Mouse (Mus musculus) forebrain, embryonic 14.5 days (tissue): Measurements from ENCODE around the gene 1500009C09Rik. TPM values are rescaled to one million over a fixed set of nuclear protein-coding genes. Genes with fewer than 3 reads are reported as not detected.
"Not testable (repeated sequence)": the region's sequence is repeated elsewhere in the genome, so short reads cannot be mapped to it uniquely, and the experiment has no call there.

ENCODE experiments used
- ATAC-seq: fragments of 200-750 bp; cut with Nextera tagmentation; 2 replicates; pipeline ENCODE4 v1.8.0; 2017; ENCODE audit warnings: mild to moderate bottlenecking, moderate library complexity
- DNase-seq: peaks from one replicate; pipeline ENCODE4 v3.0.0-alpha.2; 2015; ENCODE audit warnings: low spot score
- H3K27ac ChIP-seq: fragments of 300-500 bp; sonication (generic); 2 replicates; pipeline ENCODE4 v1.5.1; 2014; ENCODE audit warnings: low read depth, mild to moderate bottlenecking, control low read depth, low read length, moderate library complexity
- H3K27me3 ChIP-seq: fragments of 300-500 bp; sonication (generic); replicated peaks from 2 replicates; pipeline ENCODE4 v1.6.1; 2014; ENCODE audit warnings: low read length, control low read depth, mixed read lengths; ENCODE audit not compliant: control insufficient read depth, insufficient read depth
- H3K36me3 ChIP-seq: fragments of 300-500 bp; sonication (generic); 2 replicates; pipeline ENCODE4 v1.6.1; 2014; ENCODE audit warnings: low read length, control low read depth; ENCODE audit not compliant: control insufficient read depth, insufficient read depth
- H3K4me1 ChIP-seq: fragments of 300-500 bp; sonication (generic); 2 replicates; pipeline ENCODE4 v1.6.1; 2014; ENCODE audit warnings: antibody characterized with exemption, low read length, control low read depth; ENCODE audit not compliant: control insufficient read depth, insufficient read depth
- H3K4me2 ChIP-seq: fragments of 300-500 bp; sonication (generic); 2 replicates; pipeline ENCODE4 v1.6.1; 2014; ENCODE audit warnings: mild to moderate bottlenecking, control low read depth, low read length
- H3K4me3 ChIP-seq: fragments of 300-500 bp; sonication (generic); 2 replicates; pipeline ENCODE4 v1.5.1; 2014; ENCODE audit warnings: low read depth, low read length, control low read depth
- H3K9ac ChIP-seq: fragments of 300-500 bp; sonication (generic); 2 replicates; pipeline ENCODE4 v1.6.1; 2014; ENCODE audit warnings: mild to moderate bottlenecking, low read length, control low read depth, moderate library complexity
- H3K9me3 ChIP-seq: fragments of 300-500 bp; sonication (generic); replicated peaks from 2 replicates; pipeline ENCODE4 v1.6.1; 2016; ENCODE audit warnings: low read length, control low read depth, mixed read lengths; ENCODE audit not compliant: control insufficient read depth
- WGBS: fragments of 180-500 bp; shearing (Covaris S2); extraction: QIAGEN DNeasy Blood & Tissue Kit; methylation state at CpG from one replicate; pipeline ENCODE4 v1.1.7; 2014; 5-methylcytosine and 5-hydroxymethylcytosine counted together
- polyA plus RNA-seq: library from polyadenylated mRNA; unstranded; fragments of >200 nt; fragmentation: Nextera tagmentation; extraction: Ambion mirVana; gene quantifications from 2 replicates; pipeline ENCODE4 v1.2.1, GENCODE M21; 2014

1500009C09Rik gene
- polyA plus RNA-seq, 1 experiment from 2014 or later, result 13.2 TPM

DNA sequence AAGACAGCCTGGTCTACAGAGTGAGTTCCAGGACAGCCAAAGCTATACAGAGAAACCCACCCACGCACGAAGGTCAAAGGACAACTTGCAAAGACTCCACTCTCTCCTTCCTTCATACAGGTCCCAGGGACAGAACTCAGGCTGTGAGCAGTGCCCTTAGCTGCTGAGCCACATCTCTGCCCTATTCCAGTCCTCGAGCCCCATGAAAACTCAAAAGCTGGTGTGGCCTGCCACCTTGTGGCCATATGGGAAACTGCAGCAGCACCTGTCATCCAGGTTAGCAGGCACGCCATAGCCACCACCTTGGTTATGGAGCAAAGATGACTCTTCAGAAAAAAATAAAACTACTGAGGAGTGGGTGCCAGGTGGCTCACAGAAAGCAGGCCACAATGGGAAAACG lies 15.6 kb upstream of the 1500009C09Rik start:
- Histone ChIP-seq H3K4me1 (no peaks in the 10 kb centered on the region), H3K4me2 (no peak overlapping the region), H3K36me3 (peaks cover 9% of the 10 kb centered on the region), H3K27me3 (no peaks in the 10 kb centered on the region), H3K9ac (no peak overlapping the region), H3K4me3 (no peak overlapping the region), H3K27ac (no peak overlapping the region), H3K9me3 (no peaks in the 10 kb centered on the region)
- peak; percentile 85 for DNase-seq
- peak; percentile 87 for ATAC-seq
- WGBS, result 24% methylated on average over 5 of the region's 5 CpGs

GRCm38 (mm10) chr15:82243311-82243710 lies 8.9 kb upstream of the 1500009C09Rik start:
- 67% methylated on average over 3 of the region's 3 CpGs for WGBS
- peak overlapping the region; percentile 77 for H3K9ac ChIP-seq

DNA sequence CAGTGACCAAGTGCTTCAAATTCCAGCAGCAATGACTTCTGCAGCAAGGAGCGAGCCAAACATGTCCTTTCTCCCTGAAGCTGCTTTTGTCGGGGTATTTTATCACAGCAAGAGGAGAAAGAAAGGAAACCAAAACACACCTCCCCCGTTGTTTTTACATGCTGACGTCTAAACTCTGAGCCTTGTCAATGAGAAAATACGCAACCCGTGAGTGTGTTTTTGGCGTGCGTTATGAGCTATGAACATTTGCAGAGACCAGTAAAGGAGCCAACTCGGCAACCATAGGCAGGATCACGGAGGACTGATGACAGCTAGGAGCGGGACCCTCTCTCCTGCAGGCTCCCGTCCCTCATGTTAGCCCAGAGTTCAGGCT lies 8.5 kb upstream of the 1500009C09Rik start:
- ATAC-seq (no peak), DNase-seq (no peak)
- peak overlapping the region; percentile 63; the same call in 1 of the 2 replicates for H3K27ac ChIP-seq
- H3K36me3 ChIP-seq, result no peaks in the 10 kb centered on the region
- peak overlapping the region; percentile 67 for H3K4me3 ChIP-seq
- peak overlapping the region; percentile 92 for H3K4me2 ChIP-seq
- H3K9me3 ChIP-seq, result no peaks in the 10 kb centered on the region
- H3K4me1 ChIP-seq, result peaks cover 4% of the 10 kb centered on the region; the same call in 1 of the 2 replicates
- H3K9ac ChIP-seq, result peak overlapping the region; percentile 77
- 5% methylated on average over 12 of the region's 12 CpGs for WGBS
- no peaks in the 10 kb centered on the region for H3K27me3 ChIP-seq

More at GRCm38 (mm10) chr15:82243311-82243710, 8.9 kb upstream of the 1500009C09Rik start:
- Histone ChIP-seq H3K4me3 (peak overlapping the region; percentile 67), H3K36me3 (no peaks in the 10 kb centered on the region), H3K27ac (no peak overlapping the region), H3K9me3 (no peaks in the 10 kb centered on the region), H3K4me2 (peak overlapping the region; percentile 92), H3K4me1 (peaks cover 4% of the 10 kb centered on the region; the same call in 1 of the 2 replicates), H3K27me3 (no peaks in the 10 kb centered on the region)
- ATAC-seq (no peak), DNase-seq (no peak)

DNA sequence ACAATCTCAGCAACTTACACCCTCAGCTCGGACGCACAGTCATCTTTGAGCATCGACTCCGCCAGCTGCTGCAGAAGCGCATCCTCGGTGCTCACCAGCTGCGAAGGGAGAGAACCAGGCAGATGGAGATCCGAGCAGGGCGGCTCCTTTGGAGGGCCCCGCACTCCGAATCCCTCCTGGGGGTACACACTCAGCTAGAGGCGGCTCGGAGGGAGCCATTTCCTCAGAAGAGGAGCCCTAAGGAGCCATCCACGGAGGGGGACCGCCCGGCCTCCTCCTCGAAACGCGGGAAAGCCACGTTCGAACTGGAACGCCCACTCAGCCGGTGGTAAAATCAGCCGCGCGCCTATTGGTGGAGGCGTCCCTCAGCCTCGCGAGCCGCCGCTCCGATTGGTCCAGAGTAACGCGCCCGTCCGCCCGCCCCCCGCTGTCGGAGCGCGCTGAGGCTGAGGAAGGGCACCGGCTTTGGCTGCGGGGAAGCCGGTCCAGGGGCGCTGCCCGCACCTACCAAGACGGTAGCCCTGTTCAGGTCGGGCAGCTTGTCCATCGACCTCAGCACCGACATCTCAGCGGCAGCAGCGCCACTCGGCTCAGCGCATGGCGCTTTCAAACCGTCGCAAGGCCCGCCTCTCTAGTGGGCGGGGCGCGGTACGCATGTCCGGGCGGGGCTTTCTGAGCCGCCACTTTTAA lies 7.9 kb upstream of the 1500009C09Rik start, which contains the start of gene Cenpm:
Gene Cenpm, minus strand, starts transcription at position 634 of the 690 bp plus-strand sequence.
- peak; percentile 96 for DNase-seq
- peak within 1 kb of the TSS; percentile 67 for H3K4me3 ChIP-seq
- peak within 1 kb of the TSS; percentile 77 for H3K9ac ChIP-seq
- H3K4me2 ChIP-seq, result peak within 1 kb of the TSS; percentile 92
- H3K4me1 ChIP-seq, result peaks cover 4% of the 10 kb centered on the region; the same call in 1 of the 2 replicates
- H3K27me3 ChIP-seq, result no peaks in the 10 kb centered on the region
- WGBS, result under 1% methylated on average over 64 of the region's 65 CpGs
- no peaks in the 10 kb centered on the region for H3K9me3 ChIP-seq
- H3K36me3 ChIP-seq, result no peaks in the 10 kb centered on the region
- H3K27ac ChIP-seq, result peak within 1 kb of the TSS; percentile 83; the same call in 1 of the 2 replicates
- peak; percentile 99 for ATAC-seq

GRCm38 (mm10) chr15:82244805-82245161 lies 7.4 kb upstream of the 1500009C09Rik start:
- 20% methylated on average over 9 of the region's 9 CpGs for WGBS
- not testable (repeated sequence) for H3K9me3 ChIP-seq, H3K27me3 ChIP-seq, DNase-seq, H3K36me3 ChIP-seq, ATAC-seq, H3K4me1 ChIP-seq
- Histone ChIP-seq H3K4me3 (peak overlapping the region; percentile 67), H3K4me2 (peak overlapping the region; percentile 92), H3K9ac (peak overlapping the region; percentile 77), H3K27ac (peak overlapping the region; percentile 83; the same call in 1 of the 2 replicates)

GRCm38 (mm10) chr15:82247131-82247776 lies 4.9 kb upstream of the 1500009C09Rik start:
- H3K27me3 ChIP-seq, result no peaks in the 10 kb centered on the region
- no peak overlapping the region for H3K9ac ChIP-seq
- 87% methylated on average over 3 of the region's 3 CpGs for WGBS
- no peak overlapping the region for H3K27ac ChIP-seq
- H3K4me3 ChIP-seq, result no peak overlapping the region
- H3K4me1 ChIP-seq, result peaks cover 4% of the 10 kb centered on the region; the same call in 1 of the 2 replicates
- no peak for ATAC-seq
- no peak overlapping the region for H3K4me2 ChIP-seq
- no peaks in the 10 kb centered on the region for H3K9me3 ChIP-seq
- DNase-seq, result no peak
- no peaks in the 10 kb centered on the region for H3K36me3 ChIP-seq

- ATAC-seq (no peak), DNase-seq (no peak)
- Histone ChIP-seq H3K27ac (no peak overlapping the region), H3K4me1 (peaks cover 6% of the 10 kb centered on the region), H3K9ac (no peak overlapping the region), H3K27me3 (no peaks in the 10 kb centered on the region), H3K36me3 (no peaks in the 10 kb centered on the region), H3K4me3 (no peak overlapping the region), H3K4me2 (no peak overlapping the region), H3K9me3 (no peaks in the 10 kb centered on the region)
- 100% methylated on average over 3 of the region's 3 CpGs for WGBS
Measured at GRCm38 (mm10) chr15:82251579-82251978, 618 bp upstream of the 1500009C09Rik start.

GRCm38 (mm10) chr15:82255248-82255647 lies 3.1 kb downstream of the 1500009C09Rik start:
- Histone ChIP-seq H3K4me3 (no peak overlapping the region), H3K9ac (no peak overlapping the region)
- ATAC-seq, result peak; percentile 6; the same call in 1 of the 2 replicates

DNA sequence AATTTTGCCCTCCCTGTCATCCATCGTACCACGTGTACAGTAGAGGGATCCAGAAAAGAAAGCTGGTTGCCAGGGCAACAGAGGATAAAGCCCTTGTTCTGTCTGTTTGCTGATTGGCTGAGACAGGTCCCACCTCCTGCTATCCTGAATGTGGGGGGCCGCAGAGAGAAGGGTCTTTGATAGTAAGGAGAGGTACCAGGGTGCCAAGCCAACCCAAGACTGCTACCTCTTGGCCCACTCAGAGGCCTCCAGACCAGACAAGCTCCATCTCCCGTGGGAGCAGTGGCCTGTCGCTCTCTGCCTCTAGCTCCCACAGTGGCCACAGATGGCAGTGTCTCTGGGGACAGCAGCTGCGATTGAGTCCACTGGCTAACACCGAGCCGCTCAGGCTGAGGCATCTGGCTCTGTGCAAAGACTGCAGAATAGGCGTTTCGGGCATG lies 3.8 kb downstream of the 1500009C09Rik start:
- Histone ChIP-seq H3K4me2 (peak overlapping the region; percentile 47), H3K27ac (peak overlapping the region; percentile 89), H3K9ac (peak overlapping the region; percentile 51), H3K4me3 (peak overlapping the region; percentile 47), H3K27me3 (no peaks in the 10 kb centered on the region), H3K36me3 (no peaks in the 10 kb centered on the region), H3K4me1 (peaks cover 15% of the 10 kb centered on the region), H3K9me3 (no peaks in the 10 kb centered on the region)
- DNase-seq, result peak; percentile 96
- 4% methylated on average over 10 of the region's 10 CpGs for WGBS
- peak; percentile 97 for ATAC-seq

More at GRCm38 (mm10) chr15:82255248-82255647, 3.1 kb downstream of the 1500009C09Rik start:
- H3K4me2 ChIP-seq, result peak overlapping the region; percentile 47
- no peaks in the 10 kb centered on the region for H3K27me3 ChIP-seq
- peak; percentile 39 for DNase-seq
- H3K27ac ChIP-seq, result peak overlapping the region; percentile 89
- WGBS, result 40% methylated on average over 4 of the region's 4 CpGs
- no peaks in the 10 kb centered on the region for H3K36me3 ChIP-seq
- no peaks in the 10 kb centered on the region for H3K9me3 ChIP-seq
- H3K4me1 ChIP-seq, result peaks cover 15% of the 10 kb centered on the region
